Mouse (Mus musculus): ENCODE data around the gene Hoxa1. TPM values are rescaled to one million over a fixed set of nuclear protein-coding genes. Genes with fewer than 3 reads are reported as not detected.

Gene Hoxa1
- polyA plus RNA-seq, 1 experiment from 2014 or later, result 0.77 TPM

GRCm38 (mm10) chr6:52162611-52163365 lies 4.7 kb upstream of the Hoxa1 start:
- Histone ChIP-seq H3K9me3 (no peaks in the 10 kb centered on the region), H3K9ac (peak overlapping the region; percentile 39), H3K27me3 (peaks cover 90% of the 10 kb centered on the region), H3K4me1 (0 out of 2 replicates have a peak, but pooled peaks cover 4% of the 10 kb centered on the region), H3K4me3 (peak overlapping the region; percentile 36), H3K36me3 (no peaks in the 10 kb centered on the region), H3K27ac (peak overlapping the region; percentile 86), H3K4me2 (replicated peaks) (peak overlapping the region; percentile 39)
- no peak for ATAC-seq (ENCODE audit: insufficient number of reproducible peaks, insufficient read depth, low FRiP score, low TSS enrichment)
- 2% methylated on average over 14 of the region's 14 CpGs for WGBS

GRCm38 (mm10) chr6:52162093-52162380 lies 3.9 kb upstream of the Hoxa1 start:
- ATAC-seq (ENCODE audit: insufficient number of reproducible peaks, insufficient read depth, low FRiP score, low TSS enrichment), result no peak
- H3K4me3 ChIP-seq, result 0 out of 2 replicates have a peak overlapping the region, but pooled peaks have one; percentile 12
- 0 out of 2 replicates have a peak, but pooled peaks cover 4% of the 10 kb centered on the region for H3K4me1 ChIP-seq
- H3K27ac ChIP-seq, result no peak overlapping the region
- WGBS, result 10% methylated on average over 1 of the region's 1 CpGs
- H3K27me3 ChIP-seq, result peaks cover 91% of the 10 kb centered on the region
- H3K4me2 ChIP-seq (replicated peaks), result peak overlapping the region; percentile 39
- H3K9ac ChIP-seq, result no peak overlapping the region; the same call in 1 of the 2 replicates
- H3K9me3 ChIP-seq, result no peaks in the 10 kb centered on the region
- H3K36me3 ChIP-seq, result no peaks in the 10 kb centered on the region

DNA sequence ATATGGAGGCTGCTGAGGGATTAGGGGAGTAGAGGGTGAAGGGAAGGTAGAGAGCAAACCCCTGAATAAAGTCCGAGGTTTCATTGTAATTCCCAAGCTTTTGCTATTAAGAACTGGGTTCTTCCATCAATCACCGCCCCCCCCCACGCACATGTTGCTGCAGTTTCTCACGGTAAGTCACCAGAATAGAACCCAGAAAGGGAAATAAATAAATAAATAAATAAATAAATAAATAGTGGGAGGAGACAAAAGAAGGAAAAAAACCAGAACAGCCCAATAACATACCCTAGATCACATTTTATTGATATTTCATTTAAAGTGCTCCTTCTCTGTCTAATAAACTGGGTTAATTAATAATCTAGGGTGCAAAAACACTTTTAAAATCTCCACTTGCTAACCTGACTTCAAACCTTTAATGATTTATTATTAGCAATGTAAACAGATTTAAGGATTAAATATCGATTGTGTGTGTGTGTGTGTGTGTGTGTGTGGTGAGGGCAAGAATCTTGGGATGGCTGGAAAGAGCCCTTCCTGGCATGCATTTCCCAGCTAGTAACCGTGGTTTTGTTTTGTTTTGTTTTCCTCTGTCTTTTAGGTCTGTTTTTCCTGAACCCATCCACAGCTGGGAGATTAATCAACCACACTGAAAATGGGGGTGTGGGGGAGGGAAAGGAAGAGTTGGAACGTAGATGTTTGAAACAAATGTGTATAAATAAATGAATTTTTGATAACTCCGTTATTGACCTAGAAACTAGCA lies 3.4 kb upstream of the Hoxa1 start:
- 3% methylated on average over 8 of the region's 8 CpGs for WGBS
- Histone ChIP-seq H3K9me3 (no peaks in the 10 kb centered on the region), H3K36me3 (no peaks in the 10 kb centered on the region), H3K27ac (no peak overlapping the region), H3K4me1 (0 out of 2 replicates have a peak, but pooled peaks cover 4% of the 10 kb centered on the region), H3K27me3 (peaks cover 92% of the 10 kb centered on the region), H3K4me2 (replicated peaks) (peak overlapping the region; percentile 99), H3K4me3 (peak overlapping the region; percentile 15), H3K9ac (peak overlapping the region; percentile 40; the same call in 1 of the 2 replicates)
- no peak for ATAC-seq (ENCODE audit: insufficient number of reproducible peaks, insufficient read depth, low FRiP score, low TSS enrichment)

- WGBS, result 1% methylated on average over 30 of the region's 30 CpGs
- peaks cover 92% of the 10 kb centered on the region for H3K27me3 ChIP-seq
- no peaks in the 10 kb centered on the region for H3K9me3 ChIP-seq
- H3K4me3 ChIP-seq, result peak overlapping the region; percentile 15
- peak overlapping the region; percentile 32; the same call in 1 of the 2 replicates for H3K27ac ChIP-seq
- H3K36me3 ChIP-seq, result no peaks in the 10 kb centered on the region
- peak overlapping the region; percentile 99 for H3K4me2 ChIP-seq (replicated peaks)
- no peak for ATAC-seq (ENCODE audit: insufficient number of reproducible peaks, insufficient read depth, low FRiP score, low TSS enrichment)
- 0 out of 2 replicates have a peak, but pooled peaks cover 4% of the 10 kb centered on the region for H3K4me1 ChIP-seq
- H3K9ac ChIP-seq, result peak overlapping the region; percentile 40; the same call in 1 of the 2 replicates
Measured at GRCm38 (mm10) chr6:52160511-52161335, 2.6 kb upstream of the Hoxa1 start.

DNA sequence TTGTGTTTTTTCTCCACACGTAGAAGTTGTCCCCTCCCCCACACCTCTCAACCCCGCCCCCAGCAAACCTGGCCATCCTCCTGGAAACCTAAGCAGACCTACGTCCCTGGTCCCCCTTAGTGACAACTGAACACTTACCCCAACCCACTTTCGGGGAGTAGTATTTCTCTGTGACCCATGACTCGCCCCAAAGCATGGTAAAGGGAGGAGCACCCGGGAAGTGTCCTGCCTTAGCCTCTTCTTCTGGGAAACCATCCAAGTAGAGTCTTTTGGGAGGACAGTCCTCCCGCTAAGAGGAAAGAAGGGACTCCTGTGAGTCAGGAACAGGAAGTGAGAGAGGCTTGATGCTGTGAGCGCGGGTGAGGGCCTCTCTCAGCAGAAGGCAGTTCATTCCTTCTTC lies 1.9 kb upstream of the Hoxa1 start:
- H3K27ac ChIP-seq, result 0 out of 2 replicates have a peak overlapping the region, but pooled peaks have one; percentile 32
- no peaks in the 10 kb centered on the region for H3K9me3 ChIP-seq
- H3K4me1 ChIP-seq, result 0 out of 2 replicates have a peak, but pooled peaks cover 4% of the 10 kb centered on the region
- peak overlapping the region; percentile 15; the same call in 1 of the 2 replicates for H3K4me3 ChIP-seq
- H3K9ac ChIP-seq, result 0 out of 2 replicates have a peak overlapping the region, but pooled peaks have one; percentile 5
- H3K4me2 ChIP-seq (replicated peaks), result peak overlapping the region; percentile 99
- no peaks in the 10 kb centered on the region for H3K36me3 ChIP-seq
- ATAC-seq (ENCODE audit: insufficient number of reproducible peaks, insufficient read depth, low FRiP score, low TSS enrichment), result no peak
- peaks cover 92% of the 10 kb centered on the region for H3K27me3 ChIP-seq
- WGBS, result 2% methylated on average over 9 of the region's 9 CpGs

- WGBS, result 2% methylated on average over 12 of the region's 12 CpGs
Measured at GRCm38 (mm10) chr6:52159164-52159761, 1.1 kb upstream of the Hoxa1 start.

GRCm38 (mm10) chr6:52157466-52158275 lies 446 bp downstream of the Hoxa1 start:
- peak; percentile 42; the same call in 1 of the 2 replicates for ATAC-seq (ENCODE audit: insufficient number of reproducible peaks, insufficient read depth, low FRiP score, low TSS enrichment)

More at GRCm38 (mm10) chr6:52159164-52159761, 1.1 kb upstream of the Hoxa1 start:
- H3K9ac ChIP-seq, result 0 out of 2 replicates have a peak overlapping the region, but pooled peaks have one; percentile 48
- peak overlapping the region; percentile 56 for H3K4me3 ChIP-seq
- peak overlapping the region; percentile 99 for H3K4me2 ChIP-seq (replicated peaks)
- no peak overlapping the region for H3K27ac ChIP-seq
- H3K36me3 ChIP-seq, result no peaks in the 10 kb centered on the region
- no peaks in the 10 kb centered on the region for H3K9me3 ChIP-seq
- no peak for ATAC-seq (ENCODE audit: insufficient number of reproducible peaks, insufficient read depth, low FRiP score, low TSS enrichment)
- peaks cover 93% of the 10 kb centered on the region for H3K27me3 ChIP-seq
- H3K4me1 ChIP-seq, result 0 out of 2 replicates have a peak, but pooled peaks cover 4% of the 10 kb centered on the region

GRCm38 (mm10) chr6:52156551-52157200 lies 1.4 kb downstream of the Hoxa1 start:
- 2% methylated on average over 20 of the region's 20 CpGs for WGBS

More at GRCm38 (mm10) chr6:52157466-52158275, 446 bp downstream of the Hoxa1 start:
- no peak overlapping the region for H3K27ac ChIP-seq
- peak overlapping the region; percentile 56 for H3K4me3 ChIP-seq
- H3K4me2 ChIP-seq (replicated peaks), result peak overlapping the region; percentile 99
- H3K9me3 ChIP-seq, result no peaks in the 10 kb centered on the region
- H3K4me1 ChIP-seq, result 0 out of 2 replicates have a peak, but pooled peaks cover 4% of the 10 kb centered on the region
- peaks cover 91% of the 10 kb centered on the region for H3K27me3 ChIP-seq
- H3K9ac ChIP-seq, result no peak overlapping the region
- no peaks in the 10 kb centered on the region for H3K36me3 ChIP-seq
- WGBS, result under 1% methylated on average over 32 of the region's 32 CpGs

GRCm38 (mm10) chr6:52155471-52155870 lies 2.6 kb downstream of the Hoxa1 start:
- H3K36me3 ChIP-seq, result no peaks in the 10 kb centered on the region
- ATAC-seq (ENCODE audit: insufficient number of reproducible peaks, insufficient read depth, low FRiP score, low TSS enrichment), result no peak
- H3K27ac ChIP-seq, result no peak overlapping the region
- H3K4me2 ChIP-seq (replicated peaks), result no peak overlapping the region
- H3K27me3 ChIP-seq, result peaks cover 95% of the 10 kb centered on the region
- H3K9ac ChIP-seq, result no peak overlapping the region
- H3K4me1 ChIP-seq, result 0 out of 2 replicates have a peak, but pooled peaks cover 4% of the 10 kb centered on the region
- no peaks in the 10 kb centered on the region for H3K9me3 ChIP-seq
- no peak overlapping the region for H3K4me3 ChIP-seq
- 45% methylated on average over 3 of the region's 3 CpGs for WGBS

More at GRCm38 (mm10) chr6:52156551-52157200, 1.4 kb downstream of the Hoxa1 start:
- Histone ChIP-seq H3K27me3 (peaks cover 95% of the 10 kb centered on the region), H3K9ac (no peak overlapping the region), H3K27ac (no peak overlapping the region), H3K4me2 (replicated peaks) (no peak overlapping the region), H3K9me3 (no peaks in the 10 kb centered on the region), H3K4me1 (0 out of 2 replicates have a peak, but pooled peaks cover 4% of the 10 kb centered on the region), H3K36me3 (no peaks in the 10 kb centered on the region), H3K4me3 (no peak overlapping the region)
- no peak for ATAC-seq (ENCODE audit: insufficient number of reproducible peaks, insufficient read depth, low FRiP score, low TSS enrichment)

DNA sequence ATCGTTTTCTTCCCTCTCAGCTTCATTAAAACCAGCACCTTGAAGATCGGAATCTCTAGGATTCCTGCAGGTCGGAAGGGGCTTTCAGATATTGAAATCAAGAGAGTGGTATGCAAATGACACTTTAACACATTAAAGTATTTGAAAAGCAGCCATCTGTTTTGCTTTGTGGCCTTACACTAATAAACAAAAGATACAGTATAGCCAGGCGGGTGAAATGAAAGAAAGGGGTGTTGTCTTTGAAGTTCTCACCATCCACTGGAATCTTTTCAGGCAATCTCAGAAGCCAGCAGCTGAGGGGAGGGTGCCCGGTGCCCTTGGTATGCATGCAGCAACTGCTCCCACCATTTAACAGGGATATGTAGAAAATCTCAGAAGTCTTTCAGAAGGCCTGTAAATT lies 4.1 kb downstream of the Hoxa1 start:
- H3K9me3 ChIP-seq, result no peaks in the 10 kb centered on the region
- no peak overlapping the region for H3K27ac ChIP-seq
- WGBS, result 6% methylated on average over 5 of the region's 5 CpGs
- 0 out of 2 replicates have a peak, but pooled peaks cover 4% of the 10 kb centered on the region for H3K4me1 ChIP-seq
- ATAC-seq (ENCODE audit: insufficient number of reproducible peaks, insufficient read depth, low FRiP score, low TSS enrichment), result no peak
- H3K9ac ChIP-seq, result no peak overlapping the region
- no peak overlapping the region for H3K4me3 ChIP-seq
- H3K4me2 ChIP-seq (replicated peaks), result no peak overlapping the region
- peaks cover 93% of the 10 kb centered on the region for H3K27me3 ChIP-seq
- no peaks in the 10 kb centered on the region for H3K36me3 ChIP-seq
